Mouse (Mus musculus) urinary bladder, adult 2 months (tissue): ENCODE measurements around the gene St6galnac6. TPM values are rescaled to one million over a fixed set of nuclear protein-coding genes. Genes with fewer than 3 reads are reported as not detected.

Experiments
- DNase-seq: peaks from one replicate; pipeline ENCODE4 v3.0.0; 2022; ENCODE audit warnings: low spot score
- polyA plus RNA-seq: library from polyadenylated mRNA; depleted of rRNA; stranded (reverse); fragments of >200 nt; gene quantifications from 2 replicates; pipeline ENCODE4 v1.2.3, GENCODE M21; 2012

St6galnac6 gene
- polyA plus RNA-seq, 1 experiment: 20.8 TPM

DNA sequence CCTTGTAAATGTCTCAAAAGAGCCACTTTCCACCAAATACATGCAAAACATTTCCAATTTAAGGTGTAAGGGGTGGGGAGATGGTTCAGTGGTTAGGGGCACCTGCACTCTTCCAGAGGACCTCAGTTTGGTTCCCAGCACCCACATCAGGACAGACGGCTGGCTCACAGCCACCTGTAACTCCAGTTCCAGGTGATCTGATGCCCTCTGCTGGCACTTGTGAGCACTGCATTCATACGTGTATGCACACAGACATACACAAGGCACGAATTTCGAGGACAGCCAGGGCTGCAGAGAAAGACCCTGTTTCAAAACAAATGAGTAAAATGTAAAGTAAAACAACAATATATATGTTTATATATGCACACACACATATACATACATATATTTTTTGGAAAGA is 18.1 kb downstream of the St6galnac6 start:
- DNase-seq: no peak

- no peak for DNase-seq
These were observed 18.5 kb downstream of the St6galnac6 start for GRCm38 (mm10) chr2:32618051-32618450.

DNA sequence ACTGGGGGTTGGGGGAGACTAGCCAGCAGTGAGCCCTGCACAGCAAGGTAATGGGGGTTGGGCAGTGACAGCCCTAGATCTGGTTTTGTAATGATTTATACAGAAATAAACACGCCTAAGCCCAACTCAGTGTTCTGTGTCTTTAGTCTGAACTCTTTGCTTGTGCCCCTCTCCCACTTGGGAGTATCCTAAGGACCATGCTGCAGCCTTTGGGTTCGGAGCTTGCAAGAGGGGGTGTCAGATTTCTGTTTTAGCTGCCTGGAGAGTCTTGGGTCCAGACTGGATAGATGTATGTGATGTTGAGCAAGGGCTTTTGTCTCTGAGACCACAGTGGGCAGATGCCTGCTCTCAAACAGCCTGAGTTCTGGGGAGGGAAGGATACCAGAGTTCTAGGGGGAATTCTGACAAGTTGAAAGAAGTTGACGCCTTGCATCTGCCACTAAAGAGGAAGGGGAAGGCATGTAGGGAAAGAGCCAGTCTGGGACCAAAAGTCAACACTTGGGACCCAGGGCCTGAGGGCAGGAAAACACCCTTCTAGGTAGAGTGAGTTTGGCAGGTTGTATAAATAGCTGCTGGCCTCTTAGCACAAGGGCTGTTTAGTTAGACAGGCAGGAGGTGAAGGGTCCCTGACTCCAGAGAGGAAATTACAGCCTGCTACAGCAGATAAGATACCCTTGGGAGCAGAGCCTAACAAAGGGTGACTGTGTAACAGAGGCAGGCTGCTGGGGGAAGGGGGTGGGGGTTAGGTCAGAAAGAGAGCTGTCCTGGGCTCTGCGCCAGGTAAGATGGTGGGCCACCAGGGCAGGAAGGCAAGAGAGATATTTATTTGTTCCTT is 21.4 kb downstream of the St6galnac6 start:
- DNase-seq: no peak

- no peak for DNase-seq
These were observed 22.0 kb downstream of the St6galnac6 start, which contains the start of gene Ak1 for GRCm38 (mm10) chr2:32621517-32621859. Gene Ak1 (plus strand): TSS chr2:32621758.

DNA sequence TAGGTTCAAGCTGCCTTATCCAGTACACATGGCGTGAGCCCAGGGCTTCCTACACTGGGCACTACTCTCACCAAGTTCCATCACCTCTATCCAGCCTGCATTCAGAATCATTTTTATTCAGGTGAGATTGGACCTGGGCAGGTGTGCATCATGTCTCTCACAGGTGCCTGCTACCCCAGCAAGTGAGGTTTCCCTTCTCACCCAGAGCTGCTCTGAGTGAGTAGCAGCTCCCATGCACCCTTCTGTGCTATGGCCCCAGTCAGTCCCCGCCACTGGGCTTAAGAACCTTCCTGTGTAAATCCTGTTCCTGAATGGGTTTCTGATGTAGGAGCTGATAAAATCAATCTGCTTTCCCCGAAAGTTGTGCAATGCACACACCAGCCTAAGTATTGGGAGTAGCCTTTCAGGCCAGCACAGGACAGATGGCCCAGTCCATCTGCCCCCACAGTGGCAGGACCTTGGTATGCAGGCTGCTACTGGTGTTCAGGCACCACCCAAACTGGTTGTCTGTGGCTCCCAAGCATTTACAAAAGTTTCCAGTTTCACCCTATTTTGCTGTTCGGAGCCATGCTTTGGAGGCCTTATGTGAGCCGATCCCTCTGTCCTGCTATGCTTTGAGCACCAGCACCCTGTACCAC is 24.7 kb downstream of the St6galnac6 start:
- DNase-seq: no peak

DNA sequence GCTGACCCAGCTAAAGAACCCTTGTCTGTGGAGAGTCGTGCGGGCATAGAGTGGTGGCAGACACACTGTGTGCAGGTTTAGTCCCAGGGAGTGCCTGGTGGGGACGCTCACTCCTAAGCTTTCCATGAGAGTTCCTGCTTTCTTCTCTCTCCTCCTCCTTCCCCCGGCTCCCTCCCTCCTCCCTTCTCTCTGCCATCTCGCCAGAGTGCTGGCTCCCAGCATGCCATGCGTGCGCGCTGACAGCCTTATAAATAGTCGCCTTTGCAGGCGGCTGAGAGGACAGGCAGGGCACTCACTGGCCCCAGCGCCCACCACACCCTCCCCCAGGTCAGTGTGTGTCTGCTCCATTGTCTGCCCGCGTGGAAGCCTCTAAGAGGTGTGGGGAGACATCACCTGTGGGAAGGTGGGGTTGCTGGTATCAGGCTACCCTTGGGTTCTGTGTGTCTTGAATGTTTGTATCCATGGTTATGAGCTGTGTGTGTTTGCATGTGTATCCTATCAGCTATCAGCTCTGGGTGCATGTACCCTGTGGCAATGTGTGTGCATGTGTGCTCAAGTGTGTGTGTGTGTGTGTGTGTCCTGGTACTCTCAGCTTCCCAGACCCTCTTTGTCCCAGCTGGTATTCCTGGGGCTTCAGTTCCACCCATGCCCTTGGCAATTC is 25.8 kb downstream of the St6galnac6 start:
- DNase-seq: no peak

DNA sequence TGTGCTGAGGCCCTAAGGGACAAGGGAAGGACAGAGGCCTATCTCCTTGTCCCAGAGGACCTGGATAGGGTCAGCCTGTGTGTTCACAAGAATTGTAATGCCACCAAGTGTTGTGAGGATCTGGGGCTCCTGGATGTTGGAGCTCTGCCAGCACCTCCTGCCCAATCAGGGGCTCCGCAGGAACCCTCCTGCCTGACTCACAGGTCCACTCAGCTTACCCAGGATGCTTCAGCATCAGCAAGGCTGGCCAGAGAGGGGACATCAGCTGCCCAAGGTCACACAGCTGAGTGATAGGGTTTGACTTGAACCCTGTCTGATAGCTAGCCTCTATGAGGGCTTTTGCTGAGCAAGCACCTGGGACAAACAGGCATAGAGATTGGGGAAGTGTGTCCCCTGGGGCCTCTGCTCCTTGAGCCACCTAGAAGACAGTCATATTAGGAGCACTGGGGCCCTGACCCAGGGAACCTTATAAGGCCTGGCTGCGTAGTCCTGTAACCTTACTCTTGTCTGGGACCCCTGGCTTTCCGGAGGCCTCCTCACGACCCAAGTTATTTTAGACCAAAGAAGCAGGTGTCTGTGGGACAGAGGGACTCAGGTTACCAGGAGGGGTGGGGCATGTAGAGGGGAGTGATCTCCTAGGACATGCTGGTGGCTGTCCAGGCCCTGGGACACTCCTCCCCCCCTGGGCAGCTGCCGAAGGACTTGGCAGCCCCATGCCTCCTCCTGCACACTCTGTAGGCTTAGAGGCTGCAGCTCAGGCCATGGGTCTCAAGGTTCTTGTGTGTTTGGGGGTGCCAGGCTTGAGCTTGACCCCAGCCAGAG is 26.6 kb downstream of the St6galnac6 start:
- DNase-seq: no peak

- DNase-seq: no peak
These were observed 27.9 kb downstream of the St6galnac6 start for GRCm38 (mm10) chr2:32627266-32628043.

GRCm38 (mm10) chr2:32628044-32628550 is 28.6 kb downstream of the St6galnac6 start:
- no peak for DNase-seq

DNA sequence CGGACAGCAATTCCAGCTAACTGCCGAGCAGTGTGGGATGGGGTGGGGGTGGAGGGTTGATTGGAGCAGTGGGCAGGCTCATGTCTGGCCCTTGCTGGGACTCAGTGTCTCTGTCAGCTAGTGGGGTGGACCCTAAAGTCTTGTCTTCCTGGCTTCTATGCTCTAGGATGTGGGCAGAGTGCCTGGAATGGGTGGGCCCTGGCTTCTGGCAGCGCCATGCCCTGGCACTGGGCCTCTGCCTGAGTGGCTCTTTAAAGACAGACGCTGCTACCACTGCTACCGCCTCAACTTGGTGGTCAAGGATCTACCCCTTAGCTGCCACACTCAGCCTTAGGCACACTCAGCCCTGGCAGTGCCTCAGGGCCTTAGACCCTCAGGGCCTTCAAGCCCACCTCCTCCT is 29.2 kb downstream of the St6galnac6 start:
- DNase-seq: no peak

DNA sequence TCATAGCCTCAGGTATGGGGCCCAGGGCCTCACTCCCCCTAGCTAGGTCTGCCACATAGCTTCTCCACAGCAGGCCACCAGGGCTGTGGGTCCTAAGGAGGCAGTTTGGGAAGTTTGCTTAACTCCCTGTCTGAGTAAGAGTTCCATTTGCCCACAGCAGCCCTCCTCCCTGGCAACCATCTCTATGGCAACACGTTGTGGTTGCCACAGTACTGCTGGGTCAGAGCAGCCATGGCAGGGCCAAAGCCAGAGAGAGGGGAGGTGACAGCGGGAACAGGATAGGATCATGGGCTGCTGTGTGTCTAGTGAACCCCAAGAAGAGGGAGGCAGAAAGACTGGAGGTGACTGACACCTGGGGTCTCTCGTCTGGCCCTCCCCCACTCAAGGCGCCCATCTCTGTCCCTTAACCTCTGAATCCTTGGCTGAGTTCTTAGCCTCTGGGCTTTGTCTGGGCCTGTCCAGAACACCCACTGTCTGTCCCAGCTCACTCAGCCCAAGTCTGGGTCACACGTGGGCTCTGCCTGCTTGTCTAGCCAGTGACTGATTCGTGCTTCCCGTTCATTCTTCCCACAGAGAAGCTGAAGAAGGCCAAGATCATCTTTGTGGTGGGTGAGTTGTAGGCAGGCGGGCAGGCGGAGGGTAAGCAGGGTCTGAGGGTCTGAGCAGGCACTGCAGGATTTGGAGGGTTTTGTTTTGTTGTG is 29.9 kb downstream of the St6galnac6 start:
- no peak for DNase-seq

DNA sequence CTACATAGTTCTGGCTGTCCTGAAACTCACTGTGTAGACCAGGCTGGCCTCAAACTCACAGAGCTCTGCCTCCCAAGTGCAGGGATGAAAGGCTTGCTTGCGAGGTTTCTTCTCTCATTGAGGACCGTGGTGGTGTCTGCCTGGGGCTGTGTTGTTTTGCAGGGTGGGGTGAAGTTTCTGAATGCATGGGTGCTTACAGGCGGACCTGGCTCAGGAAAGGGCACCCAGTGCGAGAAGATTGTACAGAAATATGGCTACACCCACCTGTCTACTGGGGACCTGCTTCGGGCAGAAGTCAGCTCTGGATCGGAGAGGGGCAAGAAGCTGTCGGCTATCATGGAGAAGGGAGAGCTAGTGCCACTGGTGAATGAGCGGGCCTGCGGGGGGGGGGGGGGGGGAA is 30.5 kb downstream of the St6galnac6 start:
- no peak for DNase-seq

DNA sequence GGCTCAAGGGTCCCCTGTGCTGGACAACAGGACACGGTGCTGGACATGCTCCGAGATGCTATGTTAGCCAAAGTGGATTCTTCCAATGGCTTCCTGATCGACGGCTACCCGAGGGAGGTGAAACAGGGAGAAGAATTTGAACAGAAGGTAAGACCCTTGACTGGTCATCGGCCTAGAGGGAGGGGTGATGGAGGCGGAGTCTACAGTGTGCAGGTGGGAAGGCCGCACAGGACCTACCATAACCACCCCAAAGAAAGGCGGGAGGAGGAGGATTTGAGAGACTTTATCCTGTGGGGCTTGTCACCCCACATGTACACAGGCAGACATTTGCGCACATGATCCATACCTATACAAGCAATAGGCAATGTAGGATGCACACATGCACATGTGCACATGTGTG is 31.5 kb downstream of the St6galnac6 start:
- no peak for DNase-seq

DNA sequence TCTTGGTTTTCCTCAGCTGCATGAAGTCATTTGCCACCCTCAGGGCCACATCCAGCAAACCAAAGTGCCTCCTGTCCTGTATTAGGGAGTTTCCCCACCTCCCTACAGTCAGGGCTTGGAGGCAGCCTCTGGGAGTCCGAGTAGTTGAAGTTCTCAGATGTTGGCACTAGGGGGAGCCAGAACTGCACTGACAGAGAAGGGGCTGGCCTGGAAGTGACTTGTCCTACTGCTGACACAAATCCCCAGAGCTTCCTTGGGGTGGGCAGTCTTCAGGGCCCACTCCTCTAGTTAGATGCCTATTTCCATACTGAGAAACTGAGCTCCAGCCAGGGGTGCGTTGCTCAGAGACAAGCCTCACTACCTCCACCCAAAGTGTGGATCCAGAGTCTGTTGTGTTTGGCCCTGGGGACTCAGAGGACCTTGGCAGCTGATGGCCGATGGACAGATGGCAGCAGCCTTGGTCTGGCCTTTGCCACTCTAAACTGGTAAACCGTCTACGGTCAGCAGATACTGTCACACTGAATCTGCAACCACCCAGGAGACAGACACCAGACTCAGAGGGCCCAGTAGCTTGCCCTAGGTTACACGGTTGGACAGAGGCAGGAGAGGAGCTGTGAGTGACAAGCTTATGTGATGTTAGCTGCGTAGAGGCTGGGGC is 32.4 kb downstream of the St6galnac6 start:
- no peak for DNase-seq

- DNase-seq: no peak
These were observed 34.2 kb downstream of the St6galnac6 start for GRCm38 (mm10) chr2:32633660-32634059.

DNA sequence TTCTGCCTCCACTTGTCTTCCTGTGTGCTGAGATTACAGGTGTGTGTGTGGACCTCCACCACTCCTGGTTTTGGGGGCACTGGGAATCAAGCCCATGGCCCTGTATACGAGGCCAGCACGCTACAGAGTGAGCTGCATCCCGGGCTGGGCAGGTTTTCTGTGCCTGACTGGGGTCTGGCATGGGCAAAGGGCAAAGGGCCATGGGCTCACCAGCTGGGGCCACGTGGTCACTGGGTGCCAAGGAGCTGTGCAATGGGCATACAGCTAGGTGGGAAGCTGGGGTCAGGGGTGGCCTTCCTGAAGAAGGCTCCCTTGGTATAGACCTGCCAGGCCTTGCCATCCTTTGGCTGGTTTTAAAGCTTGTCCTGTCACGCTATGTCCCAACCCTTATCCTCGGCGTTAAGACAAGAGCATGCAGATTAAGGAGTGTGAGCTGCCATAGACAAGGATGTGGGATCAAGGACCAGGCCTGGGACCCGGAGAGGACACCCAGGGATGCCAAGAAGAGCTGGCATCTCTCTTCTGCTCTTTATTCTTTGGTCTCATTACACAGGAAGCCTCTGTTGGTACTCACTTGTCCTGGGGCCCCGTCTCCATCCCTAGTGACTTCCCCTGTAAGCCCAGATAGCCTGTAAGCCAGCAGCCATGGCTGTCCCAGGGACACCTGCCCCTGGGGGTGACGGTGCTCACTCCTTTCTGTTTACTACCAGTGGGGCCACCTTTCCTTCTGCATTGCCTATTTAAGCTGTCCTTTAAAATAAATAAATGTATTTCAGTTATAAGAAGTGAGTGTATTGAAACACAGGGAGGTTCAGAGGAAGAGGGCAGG is 35.0 kb downstream of the St6galnac6 start:
- DNase-seq: no peak

GRCm38 (mm10) chr2:32636617-32637016 is 37.1 kb downstream of the St6galnac6 start:
- DNase-seq: no peak

DNA sequence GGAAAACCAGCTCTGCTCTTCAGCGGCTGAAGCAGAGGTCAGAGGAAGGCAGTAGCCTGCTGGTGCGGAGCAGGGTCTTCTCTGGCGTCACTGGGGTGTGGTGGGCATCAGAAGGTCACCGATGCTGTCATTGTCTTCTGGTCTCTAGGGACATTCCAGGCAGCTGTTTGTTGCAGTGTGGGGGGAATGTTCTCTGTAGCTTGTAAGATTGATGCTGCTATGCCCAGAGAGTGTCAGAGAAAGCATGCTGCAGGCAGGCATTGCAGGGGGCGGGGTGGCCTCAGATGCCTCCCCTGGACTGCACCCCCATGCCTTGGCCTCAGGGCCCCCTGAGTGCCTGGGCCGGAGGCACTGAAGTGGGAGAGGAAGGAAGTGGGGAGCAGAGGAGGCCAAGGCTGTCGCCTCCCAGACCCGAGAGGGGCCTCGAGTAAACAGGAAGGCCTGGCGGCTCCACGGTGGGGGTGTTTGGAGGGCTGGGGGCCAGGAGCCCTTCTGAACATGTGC is 38.3 kb downstream of the St6galnac6 start:
- DNase-seq: no peak

GRCm38 (mm10) chr2:32639632-32640031 is 40.1 kb downstream of the St6galnac6 start:
- DNase-seq: no peak
